ENCODE assay signal across 18 mouse cellular contexts in genomic region chr16:31010443-31010842, GRCm38 (mm10).
DNase-seq lines count a peak whose midpoint lies in the region; ATAC-seq and TF ChIP-seq lines count a peak whose summit lies in the region.
"Had no signal": no experiment of that assay in that cellular context is flagged by ENCODE, and none has a peak within 500 bp of the region (broad histone marks: within the 10 kb centered on the region; RNA-seq: fewer than 3 reads in every experiment).

No protein-coding gene starts in this region.

- no peaks in the 10 kb centered on the region for H3K79me2 ChIP-seq in CH12.LX (replicated peaks; ENCODE audit: control insufficient read depth, extremely low read depth, insufficient read depth, poor library complexity, severe bottlenecking)

- H3K27me3 ChIP-seq in CH12.LX (replicated peaks) = no peaks in the 10 kb centered on the region
- H3K27me3 ChIP-seq in midbrain, embryonic 16.5 days (ENCODE audit: control insufficient read depth, insufficient read depth, low read depth, low read length) = no peaks in the 10 kb centered on the region
- H3K27me3 ChIP-seq: forebrain, embryonic 13.5 days; heart, embryonic 13.5 days; hindbrain, embryonic 12.5 days had no signal

- peaks cover 5 to 54% of the 10 kb centered on the region in 2 experiments for H3K36me3 ChIP-seq in CH12.LX (replicated peaks in 1 of 2; ENCODE audit: control insufficient read depth in 1 of 2, insufficient read depth in 1 of 2, low read length in 1 of 2)
- no peaks in the 10 kb centered on the region for H3K36me3 ChIP-seq in midbrain, embryonic 16.5 days (ENCODE audit: control insufficient read depth, insufficient read depth, low read length)
- H3K36me3 ChIP-seq: hindbrain, embryonic 12.5 days had no signal

- no peaks in the 10 kb centered on the region for H3K9me3 ChIP-seq in CH12.LX (replicated peaks; ENCODE audit: low read length)
- no peaks in the 10 kb centered on the region for H3K9me3 ChIP-seq in midbrain, embryonic 16.5 days (replicated peaks; ENCODE audit: control insufficient read depth, low read length, poor library complexity, severe bottlenecking)
- H3K9me3 ChIP-seq: forebrain, embryonic 13.5 days; heart, embryonic 13.5 days; hindbrain, embryonic 12.5 days had no signal

- DNase-seq in thymus, postnatal 14 days = peak; percentile 44
- DNase-seq in thymus, postnatal 36 days = no peak
- DNase-seq in CH12.LX (ENCODE audit: extremely low read depth) = peak; percentile 50
- DNase-seq: adrenal gland, postnatal 10 days; B cell, adult 2 months; cerebellum, adult 11 months; cerebellum, adult 8-10 months; cerebellum, postnatal 25 days; forebrain, postnatal 0 days; gastrocnemius, postnatal 14 days; heart, postnatal 36 days had no signal

- dilution Hi-C loops in CH12.LX (cut with MboI; ENCODE audit: extremely low pct_ligation_motif_present, extremely low pct_unique_long_range_greater_than_20kb, low sequenced_read_pairs) = no loop called here

- peak; percentile 20 to 58; a peak in 1 of 4 replicates for ATAC-seq in hematopoietic stem cell, adult 5-6 weeks (replicated peaks in 1 of 2; ENCODE audit: insufficient read depth in 1 of 2, low FRiP score in 2 of 2, low TSS enrichment in 1 of 2, low read depth in 1 of 2, poor library complexity in 2 of 2, severe bottlenecking in 2 of 2)
- no peak for ATAC-seq in midbrain, embryonic 16.5 days
- ATAC-seq in megakaryocyte progenitor cell, adult 5-6 weeks (replicated peaks; ENCODE audit: poor library complexity) = no peak
- ATAC-seq: forebrain, embryonic 13.5 days; forebrain, postnatal 0 days; hindbrain, embryonic 16.5 days had no signal

- no peak overlapping the region for H3K27ac ChIP-seq in CH12.LX (ENCODE audit: insufficient read depth, low read depth)
- no peak overlapping the region for H3K27ac ChIP-seq in midbrain, embryonic 16.5 days (ENCODE audit: low read length)
- H3K27ac ChIP-seq: forebrain, embryonic 13.5 days; heart, embryonic 13.5 days; hindbrain, embryonic 12.5 days had no signal

- TF ChIP-seq CTCF in CH12.LX (conservative IDR thresholded peaks at IDR 0.05 in 1 of 2, IDR thresholded peaks at IDR 0.05 in 1 of 2; ENCODE audit: low read depth in 2 of 2, low read length in 2 of 2) = no peak

- no peak overlapping the region for H3K4me3 ChIP-seq in CH12.LX (replicated peaks in 1 of 3; ENCODE audit: low read depth in 2 of 3, low read length in 2 of 3, poor library complexity in 1 of 3)
- H3K4me3 ChIP-seq in midbrain, embryonic 16.5 days (ENCODE audit: low read depth, low read length) = no peak overlapping the region
- H3K4me3 ChIP-seq: forebrain, embryonic 13.5 days; heart, embryonic 13.5 days; hindbrain, embryonic 12.5 days had no signal

- no peak for TF ChIP-seq EP300 in CH12.LX (IDR thresholded peaks at IDR 0.05; ENCODE audit: low read length)

- no peak for TF ChIP-seq POLR2A in CH12.LX (IDR thresholded peaks at IDR 0.05; ENCODE audit: low read depth, low read length)

- peaks cover 35 to 64% of the 10 kb centered on the region in 2 experiments for H3K4me1 ChIP-seq in CH12.LX (ENCODE audit: control insufficient read depth in 1 of 2, insufficient read depth in 2 of 2)
- peaks cover 2% of the 10 kb centered on the region; the same call in 1 of the 2 replicates for H3K4me1 ChIP-seq in midbrain, embryonic 16.5 days (ENCODE audit: control insufficient read depth, insufficient read depth, low read length)

- 91% methylated on average over 5 of the region's 5 CpGs for whole genome bisulfite sequencing in midbrain, embryonic 16.5 days

- H3K9ac ChIP-seq in CH12.LX (ENCODE audit: insufficient read depth, low read depth) = no peak overlapping the region
- H3K9ac ChIP-seq in midbrain, embryonic 16.5 days (ENCODE audit: low read depth, low read length) = no peak overlapping the region
- H3K9ac ChIP-seq: forebrain, embryonic 13.5 days; forebrain, postnatal 0 days; heart, embryonic 13.5 days; hindbrain, embryonic 12.5 days had no signal

- H3K4me2 ChIP-seq in CH12.LX (ENCODE audit: insufficient read depth, low read depth, poor library complexity, severe bottlenecking) = no peak overlapping the region
- no peak overlapping the region for H3K4me2 ChIP-seq in midbrain, embryonic 16.5 days (ENCODE audit: low read length)
- H3K4me2 ChIP-seq: forebrain, embryonic 13.5 days; heart, embryonic 13.5 days; hindbrain, embryonic 12.5 days had no signal

- TF ChIP-seq RAD21 in CH12.LX (IDR thresholded peaks at IDR 0.05; ENCODE audit: low read depth, low read length) = no peak

- in situ Hi-C loops in CH12.LX (cut with MboI; ENCODE audit: low pct_ligation_motif_present, low pct_unique_long_range_greater_than_20kb, low sequenced_read_pairs) = no loop called here

TF ChIP-seq in CH12.LX, 34 proteins besides CTCF, POLR2A, EP300 and RAD21:
- TF ChIP-seq BHLHE40 (IDR thresholded peaks at IDR 0.05; ENCODE audit: low read depth, low read length) = no peak
- no peak for TF ChIP-seq MAZ (IDR thresholded peaks at IDR 0.05; ENCODE audit: low read depth, low read length)
- no peak for TF ChIP-seq ZMIZ1 (IDR thresholded peaks at IDR 0.05; ENCODE audit: low read depth, low read length)
- no peak for TF ChIP-seq TCF12 (IDR thresholded peaks at IDR 0.05; ENCODE audit: low read depth, low read length)
- no peak for TF ChIP-seq MAFK (IDR thresholded peaks at IDR 0.05; ENCODE audit: insufficient replicate concordance, low read length)
- no peak for TF ChIP-seq MEF2A (IDR thresholded peaks at IDR 0.05; ENCODE audit: borderline replicate concordance, low read depth, low read length)
- no peak for TF ChIP-seq CHD2 (IDR thresholded peaks at IDR 0.05; ENCODE audit: low read length)
- no peak for TF ChIP-seq UBTF (IDR thresholded peaks at IDR 0.05; ENCODE audit: low read depth, low read length)
- no peak for TF ChIP-seq TBP (conservative IDR thresholded peaks at IDR 0.05; ENCODE audit: low read depth, low read length)
- no peak for TF ChIP-seq POLR2AphosphoS2 (IDR thresholded peaks at IDR 0.05; ENCODE audit: low read depth, low read length)
- no peak for TF ChIP-seq ZC3H11A (IDR thresholded peaks at IDR 0.05; ENCODE audit: low read depth, low read length)
- no peak for TF ChIP-seq GABPA (IDR thresholded peaks at IDR 0.05; ENCODE audit: insufficient replicate concordance, low read depth, low read length)
- no peak for TF ChIP-seq ELF1 (IDR thresholded peaks at IDR 0.05; ENCODE audit: low read depth, low read length)
- no peak for TF ChIP-seq PAX5 (IDR thresholded peaks at IDR 0.05; ENCODE audit: low read length)

Comparison
In these comparisons a context has a peak if more than half of its experiments do, and no peak if none do; other contexts are left out.
1. DNase-seq: peak in thymus, postnatal 14 days (single experiment) and CH12.LX (single experiment); none in thymus, postnatal 36 days (0 of 2).
2. ATAC-seq: peak in hematopoietic stem cell, adult 5-6 weeks (2 of 2); none in midbrain, embryonic 16.5 days (single experiment) and megakaryocyte progenitor cell, adult 5-6 weeks (single experiment).